Mouse (Mus musculus) liver, postnatal 0 days (tissue): ENCODE measurements at regions not wholly inside any gene's neighbourhood (a gene's known extent, or its start where the extent isn't known, plus 50 kb on each side); places are given as distances from the start of the nearest gene placed in this dataset.

Source experiments
- ATAC-seq: fragments of 200-750 bp; cut with Nextera tagmentation; 2 replicates; pipeline ENCODE4 v1.8.0; 2017; ENCODE audit warnings: mild to moderate bottlenecking, moderate library complexity
- DNase-seq: peaks from one replicate; pipeline ENCODE4 v3.0.0-alpha.2; 2016
- H3K27ac ChIP-seq: fragments of 300-500 bp; sonication (generic); 2 replicates; pipeline ENCODE4 v1.5.1; 2014; ENCODE audit warnings: antibody characterized with exemption, moderate library complexity, mild to moderate bottlenecking, low read depth
- H3K27me3 ChIP-seq: fragments of 300-500 bp; sonication (generic); 2 replicates; pipeline ENCODE4 v1.6.1; 2014; ENCODE audit warnings: low read length, control low read depth, mixed read lengths; ENCODE audit not compliant: insufficient read depth
- H3K36me3 ChIP-seq: fragments of 300-500 bp; sonication (generic); replicated peaks from 2 replicates; pipeline ENCODE4 v1.6.1; 2014; ENCODE audit warnings: mild to moderate bottlenecking, control low read depth, low read length, moderate library complexity, mixed read lengths; ENCODE audit not compliant: insufficient read depth
- H3K4me1 ChIP-seq: fragments of 300-500 bp; sonication (generic); 2 replicates; pipeline ENCODE4 v1.6.1; 2014; ENCODE audit warnings: antibody characterized with exemption, mild to moderate bottlenecking, control low read depth; ENCODE audit not compliant: insufficient read depth
- H3K4me2 ChIP-seq: fragments of 300-500 bp; sonication (generic); 2 replicates; pipeline ENCODE4 v1.6.1; 2014; ENCODE audit warnings: low read depth, mild to moderate bottlenecking, low read length, moderate library complexity, mixed read lengths
- H3K4me3 ChIP-seq: fragments of 300-500 bp; sonication (generic); 2 replicates; pipeline ENCODE4 v1.5.1; 2014; ENCODE audit warnings: low read depth, low read length
- H3K9ac ChIP-seq: fragments of 300-500 bp; sonication (generic); replicated peaks from 2 replicates; pipeline ENCODE4 v1.6.1; 2014; ENCODE audit warnings: mild to moderate bottlenecking, moderate library complexity
- H3K9me3 ChIP-seq: fragments of 300-500 bp; sonication (generic); 2 replicates; pipeline ENCODE4 v1.6.1; 2016; ENCODE audit warnings: mild to moderate bottlenecking, control low read depth, low read length, mixed read lengths
- CTCF ChIP-seq: sonication (generic); IDR thresholded peaks from 2 replicates; pipeline ENCODE4 v1.5.1; 2016; ENCODE audit warnings: antibody characterized with exemption, low read depth
- EP300 ChIP-seq: IDR thresholded peaks from 2 replicates; pipeline ENCODE4 v1.6.1; 2016; ENCODE audit warnings: antibody characterized with exemption, low read depth, mild to moderate bottlenecking
- WGBS: fragments of 180-500 bp; shearing (Covaris S2); extraction: QIAGEN DNeasy Blood & Tissue Kit; methylation state at CpG from one replicate; pipeline ENCODE4 v1.1.7; 2014; ENCODE audit not compliant: insufficient replicate concordance; 5-methylcytosine and 5-hydroxymethylcytosine counted together

DNA sequence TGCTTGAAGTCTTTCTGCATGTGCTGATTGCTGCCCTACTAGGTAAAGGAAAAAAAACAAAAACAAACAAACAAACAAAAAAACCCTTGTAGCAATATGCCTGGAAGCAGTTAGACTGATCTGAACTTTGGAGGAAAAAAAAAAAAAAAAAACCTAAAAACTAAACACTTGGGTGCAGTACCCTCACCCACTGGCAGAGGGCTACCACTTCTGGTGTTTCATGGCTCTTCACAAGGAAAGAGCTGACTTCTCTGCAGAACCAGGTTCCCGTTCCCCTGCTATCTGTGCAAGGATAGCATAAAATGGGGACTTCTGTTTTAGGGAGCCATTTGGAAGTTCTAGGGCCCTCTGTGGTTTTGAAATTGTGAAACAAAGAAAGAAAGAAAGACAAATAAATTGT, 52.2 kb upstream of the Otud4 start:
- no peak for ATAC-seq

DNA sequence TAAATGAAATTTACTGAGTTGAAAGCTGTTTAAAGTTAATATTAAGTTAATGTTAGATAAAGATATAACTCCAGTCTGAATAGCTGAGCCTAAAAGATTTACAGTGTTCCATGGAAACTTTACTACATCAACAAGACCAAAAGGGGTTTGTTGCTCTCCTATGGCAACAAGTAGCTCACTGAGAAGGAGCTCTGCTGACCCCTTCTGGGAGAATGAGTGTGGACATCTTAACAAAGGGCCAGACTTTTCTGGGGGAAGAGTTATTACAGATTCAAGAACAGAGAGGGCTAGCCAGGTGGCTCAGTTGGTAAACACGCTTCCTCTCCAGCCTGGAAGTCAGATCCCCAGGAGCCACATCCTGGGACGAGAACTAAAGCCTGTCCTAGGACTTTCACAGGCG, 54.5 kb upstream of the Otud4 start:
- no peaks in the 10 kb centered on the region for H3K4me1 ChIP-seq
- TF ChIP-seq EP300 (no peak), CTCF (peak; percentile 81)
- H3K9ac ChIP-seq = no peak overlapping the region
- DNase-seq = peak; percentile 35
- no peak for ATAC-seq
- no peak overlapping the region for H3K4me3 ChIP-seq
- WGBS = 29% methylated on average over 3 of the region's 3 CpGs
- no peak overlapping the region for H3K27ac ChIP-seq
- no peaks in the 10 kb centered on the region for H3K9me3 ChIP-seq
- H3K36me3 ChIP-seq = no peaks in the 10 kb centered on the region
- H3K4me2 ChIP-seq = no peak overlapping the region
- H3K27me3 ChIP-seq = no peaks in the 10 kb centered on the region

More for the DNA sequence above, 52.2 kb upstream of the Otud4 start:
- H3K36me3 ChIP-seq = no peaks in the 10 kb centered on the region
- DNase-seq = peak; percentile 70
- TF ChIP-seq EP300 (no peak), CTCF (peak; percentile 72)
- WGBS = 4% methylated on average over 1 of the region's 1 CpGs
- H3K4me1 ChIP-seq = no peaks in the 10 kb centered on the region
- H3K4me2 ChIP-seq = no peak overlapping the region
- H3K27ac ChIP-seq = no peak overlapping the region
- H3K9ac ChIP-seq = no peak overlapping the region
- no peaks in the 10 kb centered on the region for H3K9me3 ChIP-seq
- no peaks in the 10 kb centered on the region for H3K27me3 ChIP-seq
- H3K4me3 ChIP-seq = no peak overlapping the region

DNA sequence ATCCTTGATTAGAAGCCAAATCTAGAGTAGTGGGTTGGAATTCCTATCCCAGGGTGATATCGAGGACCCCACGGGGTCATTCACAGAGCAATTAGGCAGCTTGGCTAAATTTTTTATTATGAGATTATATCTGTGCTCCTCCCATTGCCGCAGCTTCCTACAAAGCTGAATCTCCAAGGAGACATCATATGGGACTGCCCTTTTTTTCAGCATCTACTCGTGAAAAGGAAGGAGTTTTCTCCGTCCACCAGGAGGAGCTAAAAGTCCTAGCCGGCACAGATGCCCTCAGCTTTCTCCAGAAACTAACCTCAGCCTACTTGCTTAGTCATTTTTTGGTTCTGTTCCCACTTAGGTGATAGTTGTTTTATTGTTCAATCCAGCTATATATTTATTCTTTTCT, 56.1 kb upstream of the Otud4 start:
- H3K9me3 ChIP-seq = no peaks in the 10 kb centered on the region
- no peak overlapping the region for H3K4me2 ChIP-seq
- H3K4me1 ChIP-seq = no peaks in the 10 kb centered on the region
- H3K9ac ChIP-seq = no peak overlapping the region
- H3K27me3 ChIP-seq = no peaks in the 10 kb centered on the region
- TF ChIP-seq CTCF (peak; percentile 52), EP300 (no peak)
- ATAC-seq (no peak), DNase-seq (no peak)
- H3K36me3 ChIP-seq = no peaks in the 10 kb centered on the region
- WGBS = 31% methylated on average over 6 of the region's 6 CpGs
- H3K27ac ChIP-seq = no peak overlapping the region
- H3K4me3 ChIP-seq = no peak overlapping the region

DNA sequence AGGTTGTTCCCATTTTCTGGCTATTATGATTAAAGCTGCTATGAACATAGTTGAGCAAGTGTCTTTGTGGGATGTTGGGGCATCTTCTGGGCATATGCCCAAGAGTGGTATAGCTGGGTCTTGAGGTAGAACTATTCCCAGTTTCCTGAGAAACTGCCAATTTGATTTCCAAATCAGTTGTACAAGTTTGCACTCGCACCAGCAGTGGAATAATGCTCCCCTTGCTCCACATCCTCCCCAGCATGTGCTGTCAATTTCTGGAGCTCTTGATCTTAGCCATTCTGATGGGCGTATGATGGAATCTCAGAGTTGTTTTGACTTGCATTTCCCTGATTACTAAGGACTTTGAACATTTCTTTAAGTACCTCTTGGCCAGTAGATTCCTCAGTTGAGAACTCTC, 57.2 kb upstream of the Otud4 start:
- H3K9me3 ChIP-seq = no peaks in the 10 kb centered on the region
- no peak overlapping the region for H3K9ac ChIP-seq
- DNase-seq = no peak
- no peak overlapping the region for H3K4me2 ChIP-seq
- ATAC-seq = no peak
- 68% methylated on average over 2 of the region's 2 CpGs for WGBS
- no peak overlapping the region for H3K4me3 ChIP-seq
- H3K27ac ChIP-seq = no peak overlapping the region
- H3K36me3 ChIP-seq = no peaks in the 10 kb centered on the region
- TF ChIP-seq EP300 (no peak), CTCF (no peak)
- no peaks in the 10 kb centered on the region for H3K4me1 ChIP-seq
- no peaks in the 10 kb centered on the region for H3K27me3 ChIP-seq

DNA sequence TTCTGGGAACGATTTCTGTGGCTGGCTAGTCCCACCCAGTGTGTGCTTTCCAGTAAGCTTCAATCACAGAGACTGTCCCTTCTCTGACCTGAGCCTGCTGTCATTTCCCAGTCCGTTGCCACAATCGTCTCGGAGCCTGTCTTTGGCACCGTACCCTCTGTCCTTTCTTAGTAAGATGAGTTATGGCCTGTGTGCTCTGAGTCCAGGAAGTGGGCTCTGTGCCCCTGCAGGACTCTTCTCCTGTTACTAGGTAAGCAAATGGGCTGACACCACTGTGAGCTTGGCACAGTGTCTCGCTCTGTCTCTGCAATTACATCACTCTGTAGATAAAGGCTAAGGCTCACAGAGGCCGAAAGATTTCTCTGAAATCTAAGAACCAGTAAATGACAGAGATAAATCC, 63.3 kb upstream of the Otud4 start:
- Histone ChIP-seq H3K27ac (no peak overlapping the region), H3K4me1 (no peaks in the 10 kb centered on the region), H3K4me2 (no peak overlapping the region), H3K36me3 (no peaks in the 10 kb centered on the region), H3K9ac (no peak overlapping the region), H3K9me3 (no peaks in the 10 kb centered on the region), H3K4me3 (no peak overlapping the region), H3K27me3 (no peaks in the 10 kb centered on the region)
- DNase-seq (no peak), ATAC-seq (no peak)
- WGBS = 68% methylated on average over 7 of the region's 7 CpGs
- TF ChIP-seq EP300 (no peak), CTCF (no peak)

DNA sequence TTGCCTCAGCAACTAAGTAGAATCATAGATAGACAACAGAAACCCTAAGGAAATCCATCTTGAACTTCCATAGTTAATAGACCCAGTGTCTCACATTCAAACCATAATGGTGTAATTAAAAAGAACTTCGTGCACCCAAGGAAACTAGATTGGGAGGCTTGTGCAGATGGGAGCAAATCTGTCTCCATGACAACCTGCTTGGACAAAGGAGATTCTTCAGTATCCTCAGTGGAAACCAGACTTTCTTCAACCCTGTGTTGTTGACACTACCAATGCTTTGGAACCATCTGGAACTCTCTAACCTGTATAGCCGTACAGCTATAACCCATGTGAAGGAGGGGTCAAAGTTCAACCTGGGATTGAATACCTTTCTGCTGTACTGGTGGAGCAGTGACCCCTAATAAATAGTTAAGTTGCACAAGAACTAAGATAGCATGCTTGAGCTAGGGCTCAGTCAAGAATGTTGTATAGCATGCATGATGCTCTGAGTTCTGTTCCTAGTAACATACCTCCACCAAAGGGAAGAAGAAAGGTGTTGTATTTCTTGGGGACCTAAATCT, 64.2 kb upstream of the Otud4 start:
- H3K9me3 ChIP-seq = no peaks in the 10 kb centered on the region
- H3K9ac ChIP-seq = no peak overlapping the region
- H3K36me3 ChIP-seq = no peaks in the 10 kb centered on the region
- DNase-seq (no peak), ATAC-seq (no peak)
- H3K4me3 ChIP-seq = no peak overlapping the region
- WGBS = 63% methylated on average over 2 of the region's 2 CpGs
- H3K4me2 ChIP-seq = no peak overlapping the region
- no peaks in the 10 kb centered on the region for H3K27me3 ChIP-seq
- no peaks in the 10 kb centered on the region for H3K4me1 ChIP-seq
- no peak overlapping the region for H3K27ac ChIP-seq
- TF ChIP-seq CTCF = no peak
- TF ChIP-seq EP300 = no peak

GRCm38 (mm10) chr8:79573491-79573890, 65.9 kb upstream of the Otud4 start:
- 82% methylated on average over 7 of the region's 7 CpGs for WGBS
- no peak overlapping the region for H3K4me3 ChIP-seq
- H3K27me3 ChIP-seq = no peaks in the 10 kb centered on the region
- H3K36me3 ChIP-seq = no peaks in the 10 kb centered on the region
- no peak overlapping the region for H3K27ac ChIP-seq
- no peak for ATAC-seq
- H3K9me3 ChIP-seq = no peaks in the 10 kb centered on the region
- H3K9ac ChIP-seq = no peak overlapping the region
- TF ChIP-seq EP300 (no peak), CTCF (no peak)
- no peak overlapping the region for H3K4me2 ChIP-seq
- DNase-seq = no peak
- H3K4me1 ChIP-seq = no peaks in the 10 kb centered on the region
